14 mouse cellular contexts compared by ENCODE assay signal in genomic region chr6:141374469-141375057, GRCm38 (mm10).
DNase-seq lines count a peak whose midpoint lies in the region; ATAC-seq and TF ChIP-seq lines count a peak whose summit lies in the region.
"Had no signal": no experiment of that assay in that cellular context is flagged by ENCODE, and none has a peak within 500 bp of the region (broad histone marks: within the 10 kb centered on the region; RNA-seq: fewer than 3 reads in every experiment).

No protein-coding gene starts in this region.

- peak; percentile 64 for ATAC-seq in forebrain, postnatal 0 days
- no peak for ATAC-seq in forebrain, embryonic 12.5 days (ENCODE audit: low FRiP score)
- no peak for ATAC-seq in kidney, embryonic 16.5 days (ENCODE audit: low FRiP score, low TSS enrichment)

- peak; percentile 42 for DNase-seq in forebrain, postnatal 0 days
- peak; percentile 11 for DNase-seq in kidney, adult 9 months
- peak; percentile 22 for DNase-seq in lung, postnatal 10 days
- DNase-seq in lung, adult 18-20 months: no peak
- DNase-seq in skeletal muscle tissue, adult 2 months (ENCODE audit: low read depth, low spot score): peak; percentile 10
- DNase-seq in thymus, postnatal 25 days: no peak
- DNase-seq: gastrocnemius, postnatal 14 days; right cerebral cortex, postnatal 25 days; thymus, postnatal 36 days had no signal

- H3K4me3 ChIP-seq in forebrain, postnatal 0 days (ENCODE audit: low read depth, low read length): no peak overlapping the region
- H3K4me3 ChIP-seq in forebrain, embryonic 12.5 days (replicated peaks): no peak overlapping the region
- no peak overlapping the region for H3K4me3 ChIP-seq in kidney, embryonic 16.5 days (ENCODE audit: low read length)
- H3K4me3 ChIP-seq: erythroblast, embryonic 14.5 days; hindbrain, embryonic 10.5 days had no signal

- H3K36me3 ChIP-seq in forebrain, postnatal 0 days (ENCODE audit: insufficient read depth): no peaks in the 10 kb centered on the region
- H3K36me3 ChIP-seq in forebrain, embryonic 12.5 days (replicated peaks): no peaks in the 10 kb centered on the region
- no peaks in the 10 kb centered on the region for H3K36me3 ChIP-seq in kidney, embryonic 16.5 days (ENCODE audit: insufficient read depth, low read length)
- H3K36me3 ChIP-seq: hindbrain, embryonic 10.5 days had no signal

- H3K4me2 ChIP-seq in forebrain, postnatal 0 days (ENCODE audit: low read depth): no peak overlapping the region
- H3K4me2 ChIP-seq in forebrain, embryonic 12.5 days: no peak overlapping the region
- H3K4me2 ChIP-seq in kidney, embryonic 16.5 days (replicated peaks; ENCODE audit: low read depth, low read length): no peak overlapping the region

- no peaks in the 10 kb centered on the region for H3K4me1 ChIP-seq in forebrain, postnatal 0 days (ENCODE audit: insufficient read depth)
- H3K4me1 ChIP-seq in forebrain, embryonic 12.5 days: no peaks in the 10 kb centered on the region
- H3K4me1 ChIP-seq in kidney, embryonic 16.5 days (ENCODE audit: insufficient read depth, low read length): peaks cover 1% of the 10 kb centered on the region; the same call in 1 of the 2 replicates
- H3K4me1 ChIP-seq: hindbrain, embryonic 10.5 days had no signal

- no peak overlapping the region for H3K9ac ChIP-seq in forebrain, postnatal 0 days
- no peak overlapping the region for H3K9ac ChIP-seq in forebrain, embryonic 12.5 days
- no peak overlapping the region for H3K9ac ChIP-seq in kidney, embryonic 16.5 days (replicated peaks; ENCODE audit: low read length)

- no peak for TF ChIP-seq CTCF in forebrain, postnatal 0 days (IDR thresholded peaks at IDR 0.05; ENCODE audit: low read depth)

- 29% methylated on average over 2 of the region's 2 CpGs for WGBS in forebrain, postnatal 0 days
- 81% methylated on average over 2 of the region's 2 CpGs for WGBS in forebrain, embryonic 12.5 days
- WGBS in kidney, embryonic 16.5 days: 54% methylated on average over 2 of the region's 2 CpGs

- H3K9me3 ChIP-seq in forebrain, postnatal 0 days (ENCODE audit: low read length): no peaks in the 10 kb centered on the region
- no peaks in the 10 kb centered on the region for H3K9me3 ChIP-seq in forebrain, embryonic 12.5 days
- no peaks in the 10 kb centered on the region for H3K9me3 ChIP-seq in kidney, embryonic 16.5 days (ENCODE audit: low read length)
- H3K9me3 ChIP-seq: hindbrain, embryonic 10.5 days had no signal

- H3K27me3 ChIP-seq in forebrain, postnatal 0 days (ENCODE audit: insufficient read depth, low read length): no peaks in the 10 kb centered on the region
- H3K27me3 ChIP-seq in forebrain, embryonic 12.5 days: no peaks in the 10 kb centered on the region
- H3K27me3 ChIP-seq in kidney, embryonic 16.5 days (ENCODE audit: insufficient read depth, low read length): no peaks in the 10 kb centered on the region

- H3K27ac ChIP-seq in forebrain, postnatal 0 days (ENCODE audit: low read depth, low read length): no peak overlapping the region
- no peak overlapping the region for H3K27ac ChIP-seq in forebrain, embryonic 12.5 days
- H3K27ac ChIP-seq in kidney, embryonic 16.5 days (ENCODE audit: low read length): no peak overlapping the region
- H3K27ac ChIP-seq: hindbrain, embryonic 10.5 days; macrophage had no signal

Comparison
In these comparisons a context has a peak if more than half of its experiments do, and no peak if none do; other contexts are left out.
1. DNase-seq: peak in forebrain, postnatal 0 days (single experiment), kidney, adult 9 months (single experiment), lung, postnatal 10 days (single experiment) and skeletal muscle tissue, adult 2 months (single experiment); none in lung, adult 18-20 months (0 of 2) and thymus, postnatal 25 days (single experiment).